Mouse (Mus musculus): ENCODE measurements around the gene Ugt1a6b. TPM values are rescaled to one million over a fixed set of nuclear protein-coding genes. Genes with fewer than 3 reads are reported as not detected.

Gene Ugt1a6b
- polyA plus RNA-seq, 1 experiment, result 2.9 TPM

- H3K4me1 ChIP-seq (ENCODE audit: control insufficient read depth, insufficient read depth, low read length), result no peaks in the 10 kb centered on the region
- 70% methylated on average over 4 of the region's 4 CpGs for WGBS
- DNase-seq, result no peak
- no peak overlapping the region for H3K4me3 ChIP-seq (replicated peaks; ENCODE audit: extremely low read depth, low read depth, low read length)
- TF ChIP-seq POLR2A (IDR thresholded peaks at IDR 0.05; ENCODE audit: borderline replicate concordance, extremely low read depth, low read depth, low read length) (no peak), CTCF (IDR thresholded peaks at IDR 0.05; ENCODE audit: insufficient read depth, low read length) (no peak)
These were observed 156.6 kb downstream of the Ugt1a6b start for GRCm38 (mm10) chr1:88259643-88260024.

- no peak for DNase-seq
- H3K4me3 ChIP-seq (replicated peaks; ENCODE audit: extremely low read depth, low read depth, low read length), result no peak overlapping the region
- 69% methylated on average over 6 of the region's 6 CpGs for WGBS
These were observed 157.1 kb downstream of the Ugt1a6b start for GRCm38 (mm10) chr1:88260114-88260513.

GRCm38 (mm10) chr1:88260604-88261377, 157.7 kb downstream of the Ugt1a6b start:
- no peak for DNase-seq
- TF ChIP-seq POLR2A (IDR thresholded peaks at IDR 0.05; ENCODE audit: borderline replicate concordance, extremely low read depth, low read depth, low read length) (no peak), CTCF (IDR thresholded peaks at IDR 0.05; ENCODE audit: insufficient read depth, low read length) (no peak)
- WGBS, result 75% methylated on average over 10 of the region's 10 CpGs
- H3K4me3 ChIP-seq (replicated peaks; ENCODE audit: extremely low read depth, low read depth, low read length), result no peak overlapping the region
- H3K4me1 ChIP-seq (ENCODE audit: control insufficient read depth, insufficient read depth, low read length), result no peaks in the 10 kb centered on the region

More at GRCm38 (mm10) chr1:88260114-88260513, 157.1 kb downstream of the Ugt1a6b start:
- no peaks in the 10 kb centered on the region for H3K4me1 ChIP-seq (ENCODE audit: control insufficient read depth, insufficient read depth, low read length)
- TF ChIP-seq POLR2A (IDR thresholded peaks at IDR 0.05; ENCODE audit: borderline replicate concordance, extremely low read depth, low read depth, low read length) (no peak), CTCF (IDR thresholded peaks at IDR 0.05; ENCODE audit: insufficient read depth, low read length) (no peak)

GRCm38 (mm10) chr1:88261706-88262105, 158.7 kb downstream of the Ugt1a6b start:
- no peak for DNase-seq
- H3K4me1 ChIP-seq (ENCODE audit: control insufficient read depth, insufficient read depth, low read length), result no peaks in the 10 kb centered on the region
- TF ChIP-seq POLR2A (IDR thresholded peaks at IDR 0.05; ENCODE audit: borderline replicate concordance, extremely low read depth, low read depth, low read length) (no peak), CTCF (IDR thresholded peaks at IDR 0.05; ENCODE audit: insufficient read depth, low read length) (no peak)
- no peak overlapping the region for H3K4me3 ChIP-seq (replicated peaks; ENCODE audit: extremely low read depth, low read depth, low read length)
- whole genome bisulfite sequencing, result 85% methylated on average over 7 of the region's 7 CpGs

GRCm38 (mm10) chr1:88262255-88262654, 159.2 kb downstream of the Ugt1a6b start:
- 66% methylated on average over 4 of the region's 4 CpGs for WGBS
- Histone ChIP-seq H3K4me3 (replicated peaks; ENCODE audit: extremely low read depth, low read depth, low read length) (no peak overlapping the region), H3K4me1 (ENCODE audit: control insufficient read depth, insufficient read depth, low read length) (no peaks in the 10 kb centered on the region)
- TF ChIP-seq POLR2A (IDR thresholded peaks at IDR 0.05; ENCODE audit: borderline replicate concordance, extremely low read depth, low read depth, low read length) (no peak), CTCF (IDR thresholded peaks at IDR 0.05; ENCODE audit: insufficient read depth, low read length) (no peak)
- DNase-seq, result no peak

- 72% methylated on average over 6 of the region's 6 CpGs for WGBS
- DNase-seq, result no peak
- Histone ChIP-seq H3K4me3 (replicated peaks; ENCODE audit: extremely low read depth, low read depth, low read length) (no peak overlapping the region), H3K4me1 (ENCODE audit: control insufficient read depth, insufficient read depth, low read length) (no peaks in the 10 kb centered on the region)
- no peak for TF ChIP-seq CTCF (IDR thresholded peaks at IDR 0.05; ENCODE audit: insufficient read depth, low read length)
- no peak for TF ChIP-seq POLR2A (IDR thresholded peaks at IDR 0.05; ENCODE audit: borderline replicate concordance, extremely low read depth, low read depth, low read length)
These were observed 159.9 kb downstream of the Ugt1a6b start for GRCm38 (mm10) chr1:88262961-88263360.

GRCm38 (mm10) chr1:88263778-88264177, 160.7 kb downstream of the Ugt1a6b start:
- H3K4me1 ChIP-seq (ENCODE audit: control insufficient read depth, insufficient read depth, low read length), result no peaks in the 10 kb centered on the region
- 92% methylated on average over 5 of the region's 5 CpGs for WGBS
- TF ChIP-seq CTCF (IDR thresholded peaks at IDR 0.05; ENCODE audit: insufficient read depth, low read length), result no peak
- no peak for TF ChIP-seq POLR2A (IDR thresholded peaks at IDR 0.05; ENCODE audit: borderline replicate concordance, extremely low read depth, low read depth, low read length)
- DNase-seq, result no peak
- H3K4me3 ChIP-seq (replicated peaks; ENCODE audit: extremely low read depth, low read depth, low read length), result no peak overlapping the region

- H3K4me3 ChIP-seq (replicated peaks; ENCODE audit: extremely low read depth, low read depth, low read length), result no peak overlapping the region
- no peak for DNase-seq
- no peak for TF ChIP-seq CTCF (IDR thresholded peaks at IDR 0.05; ENCODE audit: insufficient read depth, low read length)
- TF ChIP-seq POLR2A (IDR thresholded peaks at IDR 0.05; ENCODE audit: borderline replicate concordance, extremely low read depth, low read depth, low read length), result no peak
- WGBS, result 80% methylated on average over 7 of the region's 7 CpGs
- H3K4me1 ChIP-seq (ENCODE audit: control insufficient read depth, insufficient read depth, low read length), result no peaks in the 10 kb centered on the region
These were observed 161.3 kb downstream of the Ugt1a6b start for GRCm38 (mm10) chr1:88264237-88264868.

GRCm38 (mm10) chr1:88264869-88265240, 161.8 kb downstream of the Ugt1a6b start:
- WGBS, result 66% methylated on average over 4 of the region's 4 CpGs
- Histone ChIP-seq H3K4me3 (replicated peaks; ENCODE audit: extremely low read depth, low read depth, low read length) (no peak overlapping the region), H3K4me1 (ENCODE audit: control insufficient read depth, insufficient read depth, low read length) (no peaks in the 10 kb centered on the region)
- TF ChIP-seq POLR2A (IDR thresholded peaks at IDR 0.05; ENCODE audit: borderline replicate concordance, extremely low read depth, low read depth, low read length) (no peak), CTCF (IDR thresholded peaks at IDR 0.05; ENCODE audit: insufficient read depth, low read length) (no peak)
- DNase-seq, result no peak

- no peak overlapping the region for H3K4me3 ChIP-seq (replicated peaks; ENCODE audit: extremely low read depth, low read depth, low read length)
- no peak for DNase-seq
- WGBS, result 89% methylated on average over 13 of the region's 13 CpGs
- H3K4me1 ChIP-seq (ENCODE audit: control insufficient read depth, insufficient read depth, low read length), result no peaks in the 10 kb centered on the region
- TF ChIP-seq POLR2A (IDR thresholded peaks at IDR 0.05; ENCODE audit: borderline replicate concordance, extremely low read depth, low read depth, low read length), result no peak
- no peak for TF ChIP-seq CTCF (IDR thresholded peaks at IDR 0.05; ENCODE audit: insufficient read depth, low read length)
These were observed 163.1 kb downstream of the Ugt1a6b start for GRCm38 (mm10) chr1:88266123-88266522.
